Mouse (Mus musculus) lung, embryonic 14.5 days (tissue): ENCODE results near the gene Mup4. TPM values are rescaled to one million over a fixed set of nuclear protein-coding genes. Genes with fewer than 3 reads are reported as not detected.
A peak's percentile ranks its signal among the peaks of the same experiment; 100 is the strongest.
"Not testable (repeated sequence)": the region's sequence is repeated elsewhere in the genome, so short reads cannot be mapped to it uniquely, and the experiment has no call there.

Experiments used
- ATAC-seq: fragments of 200-750 bp; cut with Nextera tagmentation; 2 replicates; pipeline ENCODE4 v1.8.0; 2017; ENCODE audit warnings: mild to moderate bottlenecking, moderate TSS enrichment, moderate library complexity; ENCODE audit not compliant: insufficient read depth
- DNase-seq: peaks from one replicate; pipeline ENCODE4 v3.0.0-alpha.2; 2015
- H3K27ac ChIP-seq: fragments of 300-500 bp; sonication (generic); 2 replicates; pipeline ENCODE4 v1.5.1; 2014; ENCODE audit warnings: low read depth, mild to moderate bottlenecking, moderate library complexity
- H3K27me3 ChIP-seq: fragments of 300-500 bp; sonication (generic); 2 replicates; pipeline ENCODE4 v1.6.1; 2014; ENCODE audit warnings: low read length, control low read depth; ENCODE audit not compliant: insufficient read depth
- H3K36me3 ChIP-seq: fragments of 300-500 bp; sonication (generic); 2 replicates; pipeline ENCODE4 v1.6.1; 2014; ENCODE audit warnings: control low read depth; ENCODE audit not compliant: insufficient read depth
- H3K4me1 ChIP-seq: fragments of 300-500 bp; sonication (generic); 2 replicates; pipeline ENCODE4 v1.6.1; 2014; ENCODE audit warnings: antibody characterized with exemption, control low read depth; ENCODE audit not compliant: insufficient read depth
- H3K4me2 ChIP-seq: fragments of 300-500 bp; sonication (generic); 2 replicates; pipeline ENCODE4 v1.6.1; 2014; ENCODE audit warnings: mild to moderate bottlenecking
- H3K4me3 ChIP-seq: fragments of 300-500 bp; sonication (generic); 2 replicates; pipeline ENCODE4 v1.5.1; 2014; ENCODE audit warnings: low read depth, low read length
- H3K9ac ChIP-seq: fragments of 300-500 bp; sonication (generic); 2 replicates; pipeline ENCODE4 v1.6.1; 2014
- H3K9me3 ChIP-seq: fragments of 300-500 bp; sonication (generic); 2 replicates; pipeline ENCODE4 v1.6.1; 2016; ENCODE audit warnings: low read depth, low read length, control low read depth
- CTCF ChIP-seq: IDR thresholded peaks from 2 replicates; pipeline ENCODE4 v1.5.1; 2016; ENCODE audit warnings: antibody characterized with exemption, low read depth
- WGBS: fragments of 180-500 bp; shearing (Covaris S2); extraction: QIAGEN DNeasy Blood & Tissue Kit; methylation state at CpG from one replicate; pipeline ENCODE4 v1.1.7; 2014; 5-methylcytosine and 5-hydroxymethylcytosine counted together
- polyA plus RNA-seq: library from polyadenylated mRNA; unstranded; fragments of >200 nt; fragmentation: Nextera tagmentation; extraction: Ambion mirVana; gene quantifications from 2 replicates; pipeline ENCODE4 v1.2.1, GENCODE M21; 2014

Mup4 gene
- polyA plus RNA-seq: not detected in 2 replicates

DNA sequence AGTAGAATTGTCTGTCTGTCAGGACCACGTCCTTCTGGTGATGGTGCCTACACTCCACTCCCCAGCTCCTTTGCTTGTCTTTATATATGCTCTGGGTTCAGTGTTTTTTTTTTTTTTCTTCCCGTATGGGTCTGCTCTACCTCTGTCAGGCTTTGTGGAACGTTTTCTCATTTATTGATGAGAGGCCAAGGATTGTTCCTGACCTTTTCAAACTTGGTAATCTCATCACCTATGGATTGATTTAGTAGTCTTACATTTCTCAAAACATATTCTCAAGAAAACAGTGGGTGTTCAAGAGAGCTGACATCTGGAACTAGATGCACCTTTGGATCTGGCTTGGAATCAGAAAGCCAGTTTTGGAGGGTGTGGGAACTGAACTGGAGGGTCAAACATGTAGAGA lies at the start of gene Mup4:
TSS of gene Mup4 (minus strand) at position 101 of the 400 bp plus-strand sequence.
- Histone ChIP-seq H3K36me3 (no peaks in the 10 kb centered on the region), H3K9me3 (no peaks in the 10 kb centered on the region), H3K9ac (no peak within 1 kb of the TSS), H3K4me1 (no peaks in the 10 kb centered on the region), H3K4me3 (no peak within 1 kb of the TSS), H3K4me2 (no peak within 1 kb of the TSS), H3K27me3 (no peaks in the 10 kb centered on the region), H3K27ac (no peak within 1 kb of the TSS)
- DNase-seq (no peak), ATAC-seq (no peak)
- 58% methylated on average over 3 of the region's 3 CpGs for WGBS
- TF ChIP-seq CTCF: no peak

DNA sequence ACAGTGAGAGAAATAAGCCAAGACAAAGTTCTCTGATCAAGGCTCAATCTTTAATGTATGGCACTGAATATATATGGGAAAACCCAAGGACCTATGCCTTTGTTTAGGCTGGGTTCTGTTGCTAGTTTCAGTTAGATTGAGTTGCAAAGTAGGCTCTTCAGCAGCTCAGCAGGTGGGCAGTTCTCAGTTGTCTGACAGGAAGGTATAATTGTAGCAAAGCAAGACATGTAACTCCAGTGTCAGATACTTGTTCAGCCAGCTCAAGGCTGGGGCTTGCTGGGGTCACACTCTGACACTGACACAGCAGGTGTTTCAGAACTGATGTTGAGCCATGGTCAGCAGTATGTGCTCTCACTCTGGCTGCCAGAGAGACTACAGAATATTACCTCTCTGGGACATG lies 37.4 kb upstream of the Mup4 start:
- DNase-seq, H3K4me2 ChIP-seq, ATAC-seq, H3K9me3 ChIP-seq, H3K36me3 ChIP-seq, H3K9ac ChIP-seq, H3K4me1 ChIP-seq, H3K27me3 ChIP-seq, H3K4me3 ChIP-seq, H3K27ac ChIP-seq: not testable (repeated sequence)

DNA sequence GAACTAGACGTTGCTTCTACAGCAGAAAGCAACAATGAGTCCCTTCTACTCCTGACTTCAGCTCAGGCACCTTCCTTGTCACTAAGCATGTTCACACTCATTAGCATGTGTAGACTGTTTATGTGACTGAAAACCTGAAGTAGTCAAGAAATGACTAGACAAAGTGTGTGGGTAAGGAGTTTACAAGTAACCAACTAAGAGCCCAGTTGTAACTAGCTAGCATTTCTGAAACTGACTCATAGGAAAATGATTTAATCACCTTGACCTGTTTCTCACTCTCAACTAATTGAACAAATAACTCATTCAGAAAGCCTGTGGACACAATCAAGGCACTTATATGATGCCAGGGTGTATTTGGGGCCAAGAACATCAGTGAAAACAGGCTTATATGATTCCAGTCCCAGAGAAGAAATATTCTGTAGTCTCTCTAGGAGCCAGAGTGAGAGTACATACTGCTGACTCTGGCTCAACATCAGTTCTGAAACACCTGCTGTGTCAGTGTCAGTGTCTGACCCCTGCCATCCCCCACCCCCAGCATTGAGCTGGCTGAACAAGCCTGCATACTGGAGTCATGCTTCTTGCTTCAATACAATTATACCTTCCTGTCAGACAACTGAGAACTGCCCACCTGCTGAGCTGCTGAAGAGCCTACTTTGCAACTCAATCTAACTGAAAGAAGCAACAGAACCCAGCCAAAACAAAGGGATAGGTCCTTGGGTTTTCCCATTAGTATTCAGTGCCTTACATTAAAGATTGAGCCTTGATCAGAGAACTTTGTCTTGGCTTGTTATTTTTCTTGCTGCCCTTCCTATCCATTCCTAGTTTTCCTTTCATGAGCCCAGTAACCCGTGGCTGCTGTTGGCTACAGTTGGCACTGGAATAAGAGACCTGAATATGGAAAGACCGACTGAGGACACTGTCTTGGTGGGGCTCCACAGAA lies 3.2 kb upstream of the Mup4 start, which contains the start of gene Mup6:
TSS of gene Mup6 (plus strand) at position 890 of the 940 bp plus-strand sequence.
- no peak for DNase-seq
- no peak within 1 kb of the TSS for H3K4me2 ChIP-seq
- TF ChIP-seq CTCF: no peak
- no peak within 1 kb of the TSS for H3K27ac ChIP-seq
- H3K27me3 ChIP-seq: no peaks in the 10 kb centered on the region
- no peak for ATAC-seq
- WGBS: 46% methylated on average over 3 of the region's 3 CpGs
- no peaks in the 10 kb centered on the region for H3K36me3 ChIP-seq
- H3K4me1 ChIP-seq: no peaks in the 10 kb centered on the region
- H3K9ac ChIP-seq: no peak within 1 kb of the TSS
- H3K9me3 ChIP-seq: no peaks in the 10 kb centered on the region
- no peak within 1 kb of the TSS for H3K4me3 ChIP-seq

DNA sequence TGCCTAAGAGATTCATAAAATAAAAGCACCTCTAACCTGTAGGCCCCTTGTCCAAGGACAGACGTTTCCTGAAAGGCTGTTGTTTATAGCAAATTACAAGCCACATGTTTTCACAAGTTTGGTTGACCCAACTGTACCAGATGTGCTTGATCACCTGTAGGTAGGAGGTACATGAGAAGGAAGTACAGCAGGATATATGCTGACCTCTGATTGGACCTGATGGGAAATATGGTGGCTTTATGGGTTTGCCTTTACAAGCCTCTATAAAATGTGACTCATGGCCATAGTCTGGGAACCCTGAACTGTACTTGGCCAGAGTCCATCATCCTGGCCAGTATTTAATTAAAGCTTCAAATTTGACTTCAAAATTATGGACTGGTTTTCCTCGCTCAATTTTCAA lies 23.0 kb downstream of the Mup4 start:
- Histone ChIP-seq H3K36me3 (no peaks in the 10 kb centered on the region), H3K9me3 (no peaks in the 10 kb centered on the region), H3K27ac (no peak overlapping the region), H3K4me1 (no peaks in the 10 kb centered on the region), H3K4me3 (no peak overlapping the region), H3K4me2 (no peak overlapping the region), H3K27me3 (no peaks in the 10 kb centered on the region), H3K9ac (no peak overlapping the region)
- DNase-seq: no peak
- TF ChIP-seq CTCF: no peak
- 57% methylated on average over 2 of the region's 2 CpGs for WGBS
- no peak for ATAC-seq

DNA sequence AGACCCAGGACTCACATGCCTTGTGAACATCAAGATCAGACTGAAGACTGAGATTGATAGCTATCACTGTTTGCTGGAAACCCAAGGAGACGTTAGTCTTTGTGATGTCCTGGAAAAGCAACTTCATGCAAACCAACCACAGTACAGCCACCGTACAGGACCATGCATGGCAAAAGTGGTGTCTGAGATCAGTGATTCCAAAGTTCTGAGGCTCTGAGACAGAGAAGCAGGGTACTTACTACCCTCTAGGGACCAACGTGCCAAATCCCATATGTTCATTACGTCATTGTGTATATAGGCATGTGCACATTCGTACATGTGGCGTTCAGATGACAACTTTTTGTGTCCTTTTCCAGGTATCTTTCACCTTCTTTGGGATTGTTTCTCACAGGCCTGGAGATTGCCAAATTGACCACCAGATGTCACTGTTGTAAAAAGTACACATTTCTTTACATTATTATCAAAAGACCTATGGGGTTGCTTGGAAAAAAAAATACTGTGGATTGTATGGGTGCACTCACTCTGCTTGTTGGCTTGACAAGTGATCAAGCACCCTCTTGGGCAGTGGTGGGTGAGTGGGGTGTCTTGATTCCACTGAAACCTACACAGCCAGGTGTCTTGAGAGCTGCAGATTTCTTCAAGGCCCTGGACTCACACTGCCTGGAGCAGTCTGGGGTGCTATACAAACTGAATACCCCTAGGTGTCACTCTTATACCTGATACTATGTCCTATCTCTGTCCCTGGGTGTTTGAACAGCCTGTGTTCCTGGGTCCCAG lies 27.8 kb downstream of the Mup4 start:
- Histone ChIP-seq H3K9me3 (no peaks in the 10 kb centered on the region), H3K27me3 (no peaks in the 10 kb centered on the region), H3K27ac (no peak overlapping the region), H3K9ac (no peak overlapping the region), H3K4me2 (no peak overlapping the region), H3K4me3 (no peak overlapping the region), H3K36me3 (no peaks in the 10 kb centered on the region), H3K4me1 (no peaks in the 10 kb centered on the region)
- DNase-seq (peak; percentile 59), ATAC-seq (peak; percentile 85; the same call in 1 of the 2 replicates)
- TF ChIP-seq CTCF: peak; percentile 46
- WGBS: 55% methylated on average over 6 of the region's 6 CpGs

DNA sequence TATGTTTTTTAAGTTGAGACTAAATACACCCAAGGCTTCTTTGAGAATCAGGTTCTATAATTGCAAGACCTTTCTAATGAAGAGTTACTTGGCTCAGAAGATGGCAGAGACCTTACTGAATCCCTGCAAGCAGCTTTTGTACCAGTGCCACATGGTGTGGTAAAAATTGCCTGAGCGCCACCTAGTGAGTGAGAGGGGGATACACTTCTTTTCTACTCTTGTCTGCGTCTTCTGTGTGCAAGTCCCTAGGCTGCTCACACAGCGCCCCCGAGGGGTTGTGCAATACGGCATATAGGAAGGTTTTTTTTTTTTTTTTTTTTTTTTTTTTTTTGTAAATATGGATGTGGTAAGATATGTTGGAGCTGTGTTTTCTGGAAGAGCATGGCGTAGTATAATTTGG lies 32.2 kb downstream of the Mup4 start:
- Histone ChIP-seq H3K36me3 (no peaks in the 10 kb centered on the region), H3K4me3 (no peak overlapping the region), H3K4me1 (no peaks in the 10 kb centered on the region), H3K9ac (no peak overlapping the region), H3K4me2 (no peak overlapping the region), H3K27me3 (no peaks in the 10 kb centered on the region), H3K9me3 (no peaks in the 10 kb centered on the region), H3K27ac (no peak overlapping the region)
- TF ChIP-seq CTCF: peak; percentile 75
- ATAC-seq: peak; percentile 71; the same call in 1 of the 2 replicates
- peak; percentile 81 for DNase-seq
- 18% methylated on average over 6 of the region's 6 CpGs for WGBS

DNA sequence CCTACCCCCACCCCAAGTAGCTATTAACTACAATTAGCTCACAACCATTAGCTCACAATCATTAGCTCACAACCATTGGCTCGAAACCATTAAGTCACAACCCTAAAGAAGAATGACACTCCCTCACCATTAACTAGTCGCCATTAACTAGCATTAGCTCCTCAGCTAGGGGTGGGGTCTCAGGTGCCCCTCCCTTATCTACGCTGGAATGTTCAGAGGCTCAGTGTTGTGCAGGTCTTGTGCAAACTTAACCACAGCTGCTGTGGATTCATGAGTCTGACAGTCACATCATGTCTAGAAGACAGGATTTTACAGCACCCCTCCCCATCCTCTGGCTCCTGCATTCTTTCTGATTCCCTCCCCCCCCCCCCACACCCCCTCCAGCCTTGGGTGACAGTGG lies 32.8 kb downstream of the Mup4 start:
- Histone ChIP-seq H3K27me3 (no peaks in the 10 kb centered on the region), H3K4me1 (no peaks in the 10 kb centered on the region), H3K9ac (no peak overlapping the region), H3K9me3 (no peaks in the 10 kb centered on the region), H3K36me3 (no peaks in the 10 kb centered on the region), H3K4me3 (no peak overlapping the region), H3K4me2 (no peak overlapping the region), H3K27ac (no peak overlapping the region)
- DNase-seq (no peak), ATAC-seq (peak; percentile 35)
- no peak for TF ChIP-seq CTCF
- WGBS: 76% methylated on average over 3 of the region's 3 CpGs
